Mouse (Mus musculus) T-helper 17 cell (primary cell): ENCODE measurements around the gene Rfk.

Experiments used
- in situ Hi-C, 2 experiments: fragments of 300-600 bp; cut with MboI, MseI; formaldehyde crosslinking; loops; 1 replicate in 1 of 2; 2 replicates in 1 of 2; pipeline ENCODE4 v1.15.1; 2025; ENCODE audit warnings: high pct_unique_total_duplicates in 2 of 2

The Rfk gene

GRCm38 (mm10) chr19:17393841-17394591 lies at the start of gene Rfk:
Gene Rfk (plus strand): TSS chr19:17394043.
- in situ Hi-C loops: loop anchor here (10.0 to 25.0 kb wide), 2 partner anchors 282 to 619 kb away; no protein-coding TSS in a partner anchor

- in situ Hi-C loops: loop anchor here in 1 of 2 experiments (5.0 kb wide), 1 partner anchor 83 kb away; no protein-coding TSS in a partner anchor
These were observed 49.0 kb upstream of the Rfk start for GRCm38 (mm10) chr19:17344881-17345280.

GRCm38 (mm10) chr19:17346716-17347474 lies 46.9 kb upstream of the Rfk start:
- in situ Hi-C loops: no loop called here

DNA sequence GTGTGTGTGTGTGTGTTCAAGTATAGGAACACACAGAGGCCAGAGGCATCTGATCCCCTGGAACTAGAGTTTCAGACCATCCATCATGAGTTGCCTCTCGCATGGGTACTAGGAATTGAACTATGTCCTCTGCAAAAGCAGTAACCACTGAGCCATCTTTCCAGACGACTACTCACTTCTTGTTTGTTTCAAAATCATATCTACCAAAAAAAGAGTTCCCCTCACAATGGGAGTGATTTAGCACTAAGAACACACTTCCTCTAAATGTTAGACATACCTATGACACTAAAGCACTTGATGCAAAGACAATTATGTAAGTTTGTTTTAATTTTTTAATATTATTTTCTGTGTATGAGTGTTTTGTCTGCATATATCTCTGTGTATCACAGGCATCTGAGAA lies 46.0 kb upstream of the Rfk start:
- in situ Hi-C loops: no loop called here

DNA sequence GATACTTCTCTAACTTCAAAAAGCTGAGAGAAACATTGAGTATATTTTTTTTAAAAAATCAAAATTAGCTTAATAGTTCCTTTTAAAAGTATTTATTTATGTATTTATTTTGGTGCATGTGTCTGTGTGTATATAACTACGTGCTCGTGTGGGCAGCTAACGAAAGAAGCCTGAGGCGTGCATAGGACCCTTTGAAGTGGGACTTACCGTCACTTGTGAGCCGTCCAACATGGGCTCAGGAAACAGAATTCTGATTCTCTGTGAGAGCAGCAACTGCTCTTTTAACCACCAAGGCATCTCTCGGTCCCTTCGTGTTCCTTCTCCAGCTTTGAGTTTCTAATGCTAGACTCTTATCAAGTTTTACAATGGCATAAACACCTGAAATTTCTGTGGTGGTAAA lies 40.1 kb upstream of the Rfk start:
- in situ Hi-C loops: no loop called here

GRCm38 (mm10) chr19:17354362-17354761 lies 39.5 kb upstream of the Rfk start:
- in situ Hi-C loops: no loop called here

GRCm38 (mm10) chr19:17354797-17355196 lies 39.0 kb upstream of the Rfk start:
- in situ Hi-C loops: loop anchor here in 1 of 2 experiments (5.0 kb wide), 1 partner anchor 77 kb away; no protein-coding TSS in a partner anchor

DNA sequence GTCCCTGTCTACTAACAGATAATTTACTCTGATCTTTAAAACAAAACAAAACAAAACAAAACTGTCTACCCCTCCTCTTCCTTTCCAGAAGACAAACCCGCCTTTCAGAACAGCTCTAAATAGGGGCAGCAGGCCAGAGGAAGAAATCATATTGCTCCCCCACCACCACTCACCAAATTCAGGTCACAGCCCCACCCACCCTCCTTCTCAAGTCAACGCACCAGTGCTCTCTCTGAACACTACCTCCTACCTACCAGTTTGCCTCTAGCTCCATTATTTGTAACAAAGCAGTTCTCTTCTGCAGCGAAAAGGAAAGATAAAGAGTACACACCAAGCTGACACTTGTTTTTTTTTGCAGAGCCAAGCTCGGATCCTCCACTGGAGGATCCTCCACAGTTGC lies 38.5 kb upstream of the Rfk start:
- in situ Hi-C loops: loop anchor here in 1 of 2 experiments (5.0 kb wide), 1 partner anchor 78 kb away; no protein-coding TSS in a partner anchor

GRCm38 (mm10) chr19:17355950-17356867 lies 37.6 kb upstream of the Rfk start:
- in situ Hi-C loops: loop anchor here in 1 of 2 experiments (5.0 kb wide), 1 partner anchor 79 kb away; no protein-coding TSS in a partner anchor

GRCm38 (mm10) chr19:17356932-17357331 lies 36.9 kb upstream of the Rfk start:
- in situ Hi-C loops: loop anchor here in 1 of 2 experiments (5.0 kb wide), 1 partner anchor 80 kb away; no protein-coding TSS in a partner anchor

DNA sequence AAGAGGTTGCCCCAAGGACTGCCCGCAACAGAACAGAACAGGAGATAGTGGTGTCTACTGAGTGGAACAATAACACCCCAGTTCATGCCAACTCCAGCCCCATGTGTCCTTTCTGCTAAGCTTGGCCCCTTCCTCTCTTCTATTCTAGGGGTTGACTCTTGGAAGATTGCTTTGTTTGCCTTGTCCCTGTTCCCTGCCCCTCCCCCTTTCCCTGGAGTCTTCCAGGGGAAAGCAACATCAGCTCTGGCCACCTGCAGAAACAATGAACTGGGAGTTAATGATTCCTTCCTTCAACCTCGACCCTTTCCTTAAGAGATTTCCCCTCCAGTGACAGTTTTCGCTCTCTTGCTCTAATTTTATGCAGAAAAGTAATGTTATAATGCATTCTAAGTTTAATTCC lies 36.5 kb upstream of the Rfk start:
- in situ Hi-C loops: loop anchor here in 1 of 2 experiments (5.0 kb wide), 1 partner anchor 80 kb away; no protein-coding TSS in a partner anchor

DNA sequence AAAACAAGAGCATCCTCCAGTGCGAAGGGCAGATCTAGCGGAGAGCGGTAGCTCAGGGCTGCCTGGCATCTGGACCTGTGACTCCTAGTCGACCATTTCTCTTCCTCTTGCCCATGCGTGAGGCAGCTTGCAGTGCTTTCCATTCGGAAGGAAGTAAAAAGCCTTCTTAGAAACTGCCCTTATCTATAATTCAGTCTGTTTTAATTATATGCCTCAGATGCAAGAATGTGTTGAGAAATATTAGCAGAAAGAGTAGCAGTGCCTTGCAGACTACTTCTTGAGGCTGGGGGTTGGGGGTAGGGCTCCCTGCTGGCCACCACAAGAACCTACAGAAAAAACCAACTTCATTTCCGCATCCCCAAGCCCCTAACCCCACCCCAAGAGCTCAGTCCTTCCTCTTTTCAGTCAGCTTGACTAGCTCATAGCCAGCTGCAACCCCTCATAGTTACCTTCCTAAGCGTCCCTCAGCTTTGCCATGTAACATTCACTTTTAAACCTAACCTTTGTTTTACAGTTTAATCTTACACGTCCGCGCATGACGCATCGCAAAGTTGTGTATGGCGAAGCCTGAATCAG lies 34.4 kb upstream of the Rfk start:
- in situ Hi-C loops: loop anchor here in 1 of 2 experiments (5.0 kb wide), 1 partner anchor 82 kb away; no protein-coding TSS in a partner anchor

DNA sequence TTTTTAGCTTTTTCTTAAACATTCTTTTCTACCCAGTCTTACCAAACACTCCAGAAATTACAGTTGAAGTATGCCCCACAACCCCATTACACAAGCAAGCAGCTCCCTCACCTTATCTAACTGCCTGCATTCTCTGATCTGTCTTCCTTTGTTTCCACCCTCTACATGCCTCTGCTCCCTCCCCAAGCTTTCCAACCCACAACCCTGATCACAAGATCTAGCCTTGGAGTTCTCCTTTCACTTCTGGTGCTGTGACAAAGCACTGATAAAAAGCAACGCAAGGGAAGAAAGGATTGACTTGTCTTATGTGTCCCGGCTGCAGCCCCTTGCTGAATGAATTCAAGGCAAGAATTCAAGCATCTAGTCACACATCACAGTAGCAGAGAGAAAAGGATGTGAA lies 32.7 kb upstream of the Rfk start:
- in situ Hi-C loops: loop anchor here (10.0 kb wide), 2 partner anchors 64 to 686 kb away; no protein-coding TSS in a partner anchor

GRCm38 (mm10) chr19:17364741-17365140 lies 29.1 kb upstream of the Rfk start:
- in situ Hi-C loops: loop anchor here (10.0 kb wide), 2 partner anchors 60 to 690 kb away; no protein-coding TSS in a partner anchor

DNA sequence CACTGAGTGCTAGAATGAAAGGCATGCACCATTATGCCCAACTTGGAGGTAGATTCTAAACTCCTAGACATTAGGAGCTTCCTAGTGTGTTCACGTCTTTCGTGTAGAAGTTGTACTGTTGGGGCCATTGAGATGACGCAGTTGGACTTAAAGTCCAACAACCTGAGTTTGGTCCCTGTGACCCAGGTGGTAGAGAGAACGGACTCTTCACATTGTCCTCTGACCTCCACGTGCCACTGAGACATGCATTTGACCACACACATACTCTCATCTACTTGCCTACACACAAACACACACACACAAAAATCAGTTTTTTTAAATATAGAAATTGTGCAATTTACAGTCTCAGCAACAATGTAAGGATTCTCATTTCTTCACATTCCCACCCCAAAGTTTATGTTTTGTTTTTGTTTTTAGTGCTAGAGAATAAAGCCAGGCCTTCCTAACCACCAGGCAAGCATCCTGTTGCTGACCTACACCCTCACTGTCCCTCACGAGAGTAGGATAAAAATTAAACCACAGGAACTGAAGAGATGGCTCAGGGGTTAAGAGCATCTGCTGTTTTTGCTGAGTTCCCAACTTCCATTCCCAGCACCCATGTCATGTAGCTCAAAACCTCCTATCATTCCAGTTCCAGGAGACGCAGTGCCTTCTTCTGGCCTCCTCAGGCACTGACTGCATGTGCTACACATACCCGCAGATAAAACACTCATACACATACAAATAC lies 27.3 kb upstream of the Rfk start:
- in situ Hi-C loops: loop anchor here (10.0 kb wide), 2 partner anchors 58 to 692 kb away; no protein-coding TSS in a partner anchor

GRCm38 (mm10) chr19:17368557-17368956 lies 25.3 kb upstream of the Rfk start:
- in situ Hi-C loops: loop anchor here (10.0 kb wide), 2 partner anchors 56 to 694 kb away; no protein-coding TSS in a partner anchor

GRCm38 (mm10) chr19:17369581-17369980 lies 24.3 kb upstream of the Rfk start:
- in situ Hi-C loops: loop anchor here (10.0 kb wide), 2 partner anchors 55 to 695 kb away; no protein-coding TSS in a partner anchor

- in situ Hi-C loops: loop anchor here in 1 of 2 experiments (10.0 kb wide), 2 partner anchors 108 to 1242 kb away; no protein-coding TSS in a partner anchor
These were observed 21.1 kb upstream of the Rfk start, which contains the start of gene Gcnt1 for GRCm38 (mm10) chr19:17372701-17373100. Gene Gcnt1 (minus strand): TSS chr19:17372844.

DNA sequence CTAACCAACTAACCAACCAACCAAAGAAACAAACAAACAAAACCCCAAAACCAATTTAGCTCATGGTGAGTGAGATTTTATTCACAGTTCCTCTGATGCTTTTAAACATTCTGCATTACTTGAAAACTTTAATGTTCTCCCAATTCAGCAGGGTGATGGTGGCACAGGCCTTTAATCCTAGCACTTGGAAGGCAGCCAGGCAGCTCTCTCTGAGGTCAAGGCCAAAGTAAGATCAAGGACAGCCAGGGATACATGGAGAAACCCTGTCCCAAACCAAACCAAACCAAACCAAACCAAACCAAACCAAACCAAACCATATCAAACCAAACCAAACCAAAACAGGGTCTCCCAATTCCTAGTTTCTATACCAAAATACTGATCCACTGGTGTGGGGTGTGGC lies 15.0 kb upstream of the Rfk start:
- in situ Hi-C loops: loop anchor here in 1 of 2 experiments (5.0 to 25.0 kb wide), 4 partner anchors 42 to 1236 kb away; no protein-coding TSS in a partner anchor
